Mouse (Mus musculus) G1E (cell line): ENCODE data around the gene Afdn.

Experiments
- CTCF ChIP-seq: IDR thresholded peaks from 2 replicates; pipeline ENCODE4 v1.5.1; 2012; ENCODE audit warnings: low read depth, low read length, inconsistent platforms, mixed read lengths
- GATA2 ChIP-seq: IDR thresholded peaks from 2 replicates; pipeline ENCODE4 v1.6.1; 2012; ENCODE audit warnings: low read depth, low read length, inconsistent platforms, borderline replicate concordance

DNA sequence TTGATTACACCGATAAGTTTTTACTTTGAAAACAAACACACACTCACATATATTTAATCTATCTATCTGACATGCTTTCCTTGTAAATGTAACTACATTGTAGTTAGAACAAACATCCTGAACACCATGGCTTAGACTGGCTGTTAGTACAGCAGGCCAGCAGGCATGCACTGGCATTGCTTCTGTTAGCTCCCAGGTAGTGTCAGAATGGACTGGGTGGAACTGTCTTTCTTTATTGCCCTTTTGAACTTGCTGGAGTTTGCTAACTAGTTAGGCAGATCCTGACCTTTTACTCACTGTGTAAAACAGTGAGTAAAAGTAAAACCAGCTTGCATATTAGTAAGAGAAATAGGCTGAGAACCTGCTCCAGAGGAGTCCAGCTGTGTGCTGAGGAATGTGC is 8.2 kb downstream of the Afdn start:
- TF ChIP-seq GATA2, result no peak
- TF ChIP-seq CTCF, result no peak
